Mouse (Mus musculus) midbrain, embryonic 14.5 days (tissue): ENCODE measurements at regions not wholly inside any gene's neighbourhood (a gene's known extent, or its start where the extent isn't known, plus 50 kb on each side); places are given as distances from the start of the nearest gene placed in this dataset.
A peak's percentile ranks its signal among the peaks of the same experiment; 100 is the strongest.

Source experiments
- ATAC-seq: fragments of 200-750 bp; cut with Nextera tagmentation; 2 replicates; pipeline ENCODE4 v1.8.0; 2017; ENCODE audit warnings: moderate number of reproducible peaks, moderate library complexity; ENCODE audit not compliant: low FRiP score, low TSS enrichment
- DNase-seq: peaks from one replicate; pipeline ENCODE4 v3.0.0-alpha.2; 2015
- H3K27ac ChIP-seq: fragments of 300-500 bp; sonication (generic); replicated peaks from 2 replicates; pipeline ENCODE4 v1.5.1; 2014; ENCODE audit warnings: mild to moderate bottlenecking, low read depth, low read length, moderate library complexity
- H3K27me3 ChIP-seq: fragments of 300-500 bp; sonication (generic); 2 replicates; pipeline ENCODE4 v1.6.1; 2014; ENCODE audit warnings: low read length, control low read depth, mixed read lengths; ENCODE audit not compliant: control insufficient read depth, insufficient read depth
- H3K36me3 ChIP-seq: fragments of 300-500 bp; sonication (generic); 2 replicates; pipeline ENCODE4 v1.6.1; 2014; ENCODE audit warnings: low read length, control low read depth; ENCODE audit not compliant: control insufficient read depth, insufficient read depth
- H3K4me1 ChIP-seq: fragments of 300-500 bp; sonication (generic); 2 replicates; pipeline ENCODE4 v1.6.1; 2014; ENCODE audit warnings: mild to moderate bottlenecking, antibody characterized with exemption, low read length, control low read depth; ENCODE audit not compliant: control insufficient read depth, insufficient read depth
- H3K4me2 ChIP-seq: fragments of 300-500 bp; sonication (generic); 2 replicates; pipeline ENCODE4 v1.6.1; 2014; ENCODE audit warnings: mild to moderate bottlenecking, low read length, moderate library complexity
- H3K4me3 ChIP-seq: fragments of 300-500 bp; sonication (generic); replicated peaks from 2 replicates; pipeline ENCODE4 v1.5.1; 2014; ENCODE audit warnings: low read depth, low read length
- H3K9ac ChIP-seq: fragments of 300-500 bp; sonication (generic); replicated peaks from 2 replicates; pipeline ENCODE4 v1.6.1; 2014; ENCODE audit warnings: mild to moderate bottlenecking, low read length, moderate library complexity
- H3K9me3 ChIP-seq: fragments of 300-500 bp; sonication (generic); 2 replicates; pipeline ENCODE4 v1.6.1; 2016; ENCODE audit warnings: low read length, control low read depth, mixed read lengths; ENCODE audit not compliant: control insufficient read depth
- WGBS: fragments of 180-500 bp; shearing (Covaris S2); extraction: QIAGEN DNeasy Blood & Tissue Kit; methylation state at CpG from one replicate; pipeline ENCODE4 v1.1.7; 2014; 5-methylcytosine and 5-hydroxymethylcytosine counted together

GRCm38 (mm10) chr1:165086131-165086530 is 74.4 kb downstream of the Tbx19 start:
- Histone ChIP-seq H3K4me1 (peaks cover 5% of the 10 kb centered on the region), H3K9ac (no peak overlapping the region), H3K4me3 (no peak overlapping the region), H3K27me3 (no peaks in the 10 kb centered on the region), H3K4me2 (no peak overlapping the region), H3K27ac (no peak overlapping the region), H3K9me3 (no peaks in the 10 kb centered on the region), H3K36me3 (no peaks in the 10 kb centered on the region)
- no peak for ATAC-seq
- 76% methylated on average over 3 of the region's 3 CpGs for WGBS
- DNase-seq = no peak

- 92% methylated on average over 9 of the region's 9 CpGs for WGBS
- Histone ChIP-seq H3K27me3 (no peaks in the 10 kb centered on the region), H3K36me3 (no peaks in the 10 kb centered on the region), H3K4me3 (no peak overlapping the region), H3K9me3 (no peaks in the 10 kb centered on the region), H3K27ac (no peak overlapping the region), H3K9ac (no peak overlapping the region), H3K4me1 (no peaks in the 10 kb centered on the region), H3K4me2 (no peak overlapping the region)
- ATAC-seq (no peak), DNase-seq (no peak)
These were observed 75.8 kb downstream of the Tbx19 start for GRCm38 (mm10) chr1:165084753-165085152.

- Histone ChIP-seq H3K27ac (no peak overlapping the region), H3K4me1 (no peaks in the 10 kb centered on the region), H3K9me3 (no peaks in the 10 kb centered on the region), H3K9ac (no peak overlapping the region), H3K4me3 (no peak overlapping the region), H3K27me3 (no peaks in the 10 kb centered on the region), H3K36me3 (no peaks in the 10 kb centered on the region), H3K4me2 (no peak overlapping the region)
- peak; percentile 63 for DNase-seq
- no peak for ATAC-seq
- 76% methylated on average over 6 of the region's 6 CpGs for WGBS
These were observed 76.4 kb downstream of the Tbx19 start for GRCm38 (mm10) chr1:165084179-165084578.

GRCm38 (mm10) chr1:165080351-165080750 is 80.2 kb downstream of the Tbx19 start:
- Histone ChIP-seq H3K9ac (no peak overlapping the region), H3K27me3 (no peaks in the 10 kb centered on the region), H3K4me3 (no peak overlapping the region), H3K4me1 (peaks cover 13% of the 10 kb centered on the region), H3K27ac (no peak overlapping the region), H3K4me2 (no peak overlapping the region), H3K36me3 (no peaks in the 10 kb centered on the region), H3K9me3 (no peaks in the 10 kb centered on the region)
- DNase-seq (no peak), ATAC-seq (no peak)
- 89% methylated on average over 9 of the region's 9 CpGs for WGBS

GRCm38 (mm10) chr1:165077313-165077712 is 83.3 kb downstream of the Tbx19 start:
- DNase-seq = peak; percentile 40
- peaks cover 24% of the 10 kb centered on the region for H3K4me1 ChIP-seq
- ATAC-seq = no peak
- no peak overlapping the region for H3K4me3 ChIP-seq
- no peaks in the 10 kb centered on the region for H3K9me3 ChIP-seq
- H3K27ac ChIP-seq = peak overlapping the region; percentile 38
- H3K4me2 ChIP-seq = no peak overlapping the region
- H3K9ac ChIP-seq = no peak overlapping the region
- WGBS = 56% methylated on average over 4 of the region's 4 CpGs
- H3K36me3 ChIP-seq = no peaks in the 10 kb centered on the region
- H3K27me3 ChIP-seq = no peaks in the 10 kb centered on the region

- Histone ChIP-seq H3K36me3 (no peaks in the 10 kb centered on the region), H3K9me3 (no peaks in the 10 kb centered on the region), H3K9ac (no peak overlapping the region; the same call in 1 of the 2 replicates), H3K27ac (peak overlapping the region; percentile 90), H3K4me3 (no peak overlapping the region), H3K27me3 (no peaks in the 10 kb centered on the region), H3K4me2 (peak overlapping the region; percentile 26; the same call in 1 of the 2 replicates), H3K4me1 (peaks cover 24% of the 10 kb centered on the region)
- ATAC-seq (peak; percentile 88), DNase-seq (peak; percentile 90)
- 21% methylated on average over 5 of the region's 5 CpGs for WGBS
These were observed 85.1 kb downstream of the Tbx19 start for GRCm38 (mm10) chr1:165075301-165076082.

- peaks cover 22% of the 10 kb centered on the region for H3K4me1 ChIP-seq
- H3K9me3 ChIP-seq = no peaks in the 10 kb centered on the region
- no peak overlapping the region for H3K9ac ChIP-seq
- 91% methylated on average over 4 of the region's 4 CpGs for WGBS
- H3K36me3 ChIP-seq = no peaks in the 10 kb centered on the region
- no peak overlapping the region for H3K27ac ChIP-seq
- no peaks in the 10 kb centered on the region for H3K27me3 ChIP-seq
- H3K4me3 ChIP-seq = no peak overlapping the region
- H3K4me2 ChIP-seq = no peak overlapping the region
- DNase-seq (no peak), ATAC-seq (no peak)
These were observed 88.6 kb downstream of the Tbx19 start for GRCm38 (mm10) chr1:165071831-165072491.

- Histone ChIP-seq H3K27ac (no peak overlapping the region), H3K9ac (no peak overlapping the region), H3K9me3 (no peaks in the 10 kb centered on the region), H3K27me3 (no peaks in the 10 kb centered on the region), H3K4me1 (no peaks in the 10 kb centered on the region), H3K36me3 (no peaks in the 10 kb centered on the region), H3K4me2 (no peak overlapping the region), H3K4me3 (no peak overlapping the region)
- no peak for DNase-seq
- no peak for ATAC-seq
- 79% methylated on average over 5 of the region's 5 CpGs for WGBS
These were observed 95.6 kb downstream of the Tbx19 start for GRCm38 (mm10) chr1:165064981-165065380.
